Mouse (Mus musculus) E14TG2a.4 (cell line): ENCODE data around the gene Cyp2r1.

Experiments
- H3K27me3 ChIP-seq: 2 replicates; pipeline ENCODE4 v1.6.1; 2014; ENCODE audit warnings: low read length, control low read depth; ENCODE audit not compliant: insufficient read depth
- H3K36me3 ChIP-seq: 2 replicates; pipeline ENCODE4 v1.6.1; 2014; ENCODE audit warnings: low read length, control low read depth; ENCODE audit not compliant: insufficient read depth
- H3K4me1 ChIP-seq: replicated peaks from 2 replicates; pipeline ENCODE4 v1.6.1; 2014; ENCODE audit warnings: low read depth, low read length, control low read depth
- H3K4me3 ChIP-seq: replicated peaks from 2 replicates; pipeline ENCODE4 v1.5.1; 2014; ENCODE audit warnings: mild to moderate bottlenecking, low read length
- H3K9me3 ChIP-seq: 2 replicates; pipeline ENCODE4 v1.6.1; 2014; ENCODE audit warnings: low read length, control low read depth
- CTCF ChIP-seq: conservative IDR thresholded peaks from 2 replicates; pipeline ENCODE4 v1.5.1; 2014; ENCODE audit warnings: low read length
- NANOG ChIP-seq: IDR thresholded peaks from 2 replicates; pipeline ENCODE4 v1.6.1; 2014; ENCODE audit warnings: borderline replicate concordance, low read length, mixed read lengths
- POU5F1 ChIP-seq: IDR thresholded peaks from 2 replicates; pipeline ENCODE4 v1.6.1; 2014; ENCODE audit warnings: low read length, borderline replicate concordance

Cyp2r1 gene

DNA sequence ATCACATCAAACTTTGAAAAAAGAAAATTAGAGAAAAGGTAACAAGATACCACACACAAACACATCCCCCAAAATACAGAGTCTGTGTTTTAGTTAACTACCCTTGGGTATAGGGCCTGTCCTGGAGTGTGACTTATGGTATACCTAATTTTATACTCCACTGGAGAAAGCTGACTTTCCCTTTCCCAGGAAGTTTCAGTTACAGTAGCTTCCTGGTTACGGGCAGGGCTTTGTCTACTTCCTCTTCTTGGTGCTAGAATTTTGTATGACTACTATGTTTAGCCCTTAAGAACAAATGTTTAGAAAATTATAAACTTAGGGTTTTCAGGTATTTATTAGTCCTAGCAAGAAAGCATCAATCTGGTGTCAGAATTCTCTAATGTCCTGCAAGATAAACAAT is 36.5 kb downstream of the Cyp2r1 start:
- no peaks in the 10 kb centered on the region for H3K9me3 ChIP-seq
- no peaks in the 10 kb centered on the region for H3K27me3 ChIP-seq
- H3K4me3 ChIP-seq, result no peak overlapping the region
- peaks cover 4% of the 10 kb centered on the region; the same call in 1 of the 2 replicates for H3K4me1 ChIP-seq
- no peaks in the 10 kb centered on the region for H3K36me3 ChIP-seq
- TF ChIP-seq POU5F1, result no peak
- TF ChIP-seq NANOG, result no peak
- TF ChIP-seq CTCF, result no peak

DNA sequence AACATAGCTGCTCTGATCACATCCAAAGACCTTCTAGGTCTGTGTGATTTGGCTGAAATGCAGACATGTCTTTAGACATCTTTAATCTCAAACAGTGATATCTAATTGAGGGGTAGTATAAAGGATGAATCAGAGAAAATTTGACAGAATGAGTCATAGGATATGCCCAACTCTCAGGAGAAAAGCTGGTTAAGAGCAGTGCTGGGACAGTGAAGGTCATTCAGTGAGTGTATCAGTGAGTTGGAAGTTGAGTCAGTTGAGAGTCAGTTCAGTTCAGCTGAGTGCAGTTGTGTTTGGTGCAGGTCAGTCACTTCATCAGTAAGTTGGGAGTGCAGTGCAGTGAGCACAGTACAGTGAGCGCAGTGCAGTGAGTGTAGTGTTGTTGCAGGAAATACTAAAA is 42.6 kb downstream of the Cyp2r1 start:
- H3K9me3 ChIP-seq, result no peaks in the 10 kb centered on the region
- H3K4me3 ChIP-seq, result no peak overlapping the region
- no peaks in the 10 kb centered on the region for H3K4me1 ChIP-seq
- TF ChIP-seq NANOG (no peak), POU5F1 (no peak), CTCF (no peak)
- H3K27me3 ChIP-seq, result no peaks in the 10 kb centered on the region
- H3K36me3 ChIP-seq, result no peaks in the 10 kb centered on the region

DNA sequence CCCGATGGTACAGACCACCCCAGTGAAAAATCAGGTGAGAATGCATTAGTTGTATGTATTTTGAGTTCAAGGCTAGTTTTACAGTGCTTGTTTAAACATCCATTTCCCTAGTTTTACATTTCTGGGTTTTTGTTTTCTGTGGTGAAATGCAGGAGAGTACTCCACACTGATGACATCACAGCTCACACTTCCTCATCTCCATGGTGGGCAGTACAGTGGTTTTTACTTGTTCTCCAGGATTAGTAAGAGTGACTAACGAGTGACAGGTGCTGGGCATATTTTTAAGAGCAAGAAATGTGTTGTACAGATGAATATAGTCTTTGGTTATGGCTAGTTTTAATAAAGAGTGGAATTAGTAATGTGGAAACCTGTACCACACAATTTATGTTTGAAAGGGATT is 53.9 kb downstream of the Cyp2r1 start:
- TF ChIP-seq NANOG (no peak), POU5F1 (no peak), CTCF (no peak)
- H3K4me1 ChIP-seq, result no peaks in the 10 kb centered on the region
- no peaks in the 10 kb centered on the region for H3K27me3 ChIP-seq
- no peak overlapping the region for H3K4me3 ChIP-seq
- H3K36me3 ChIP-seq, result no peaks in the 10 kb centered on the region
- no peaks in the 10 kb centered on the region for H3K9me3 ChIP-seq
